Mouse (Mus musculus) megakaryocyte, embryonic 14.5 days (primary cell): Measurements from ENCODE around the gene H2afb3.

Experiments
- FLI1 ChIP-seq: IDR thresholded peaks from 2 replicates; pipeline ENCODE4 v1.6.1; 2012; ENCODE audit warnings: low read length, inconsistent platforms, mixed read lengths
- GATA1 ChIP-seq: IDR thresholded peaks from 3 replicates; pipeline ENCODE4 v1.6.1; 2012; ENCODE audit warnings: mixed read lengths, low read length, inconsistent platforms, borderline replicate concordance

DNA sequence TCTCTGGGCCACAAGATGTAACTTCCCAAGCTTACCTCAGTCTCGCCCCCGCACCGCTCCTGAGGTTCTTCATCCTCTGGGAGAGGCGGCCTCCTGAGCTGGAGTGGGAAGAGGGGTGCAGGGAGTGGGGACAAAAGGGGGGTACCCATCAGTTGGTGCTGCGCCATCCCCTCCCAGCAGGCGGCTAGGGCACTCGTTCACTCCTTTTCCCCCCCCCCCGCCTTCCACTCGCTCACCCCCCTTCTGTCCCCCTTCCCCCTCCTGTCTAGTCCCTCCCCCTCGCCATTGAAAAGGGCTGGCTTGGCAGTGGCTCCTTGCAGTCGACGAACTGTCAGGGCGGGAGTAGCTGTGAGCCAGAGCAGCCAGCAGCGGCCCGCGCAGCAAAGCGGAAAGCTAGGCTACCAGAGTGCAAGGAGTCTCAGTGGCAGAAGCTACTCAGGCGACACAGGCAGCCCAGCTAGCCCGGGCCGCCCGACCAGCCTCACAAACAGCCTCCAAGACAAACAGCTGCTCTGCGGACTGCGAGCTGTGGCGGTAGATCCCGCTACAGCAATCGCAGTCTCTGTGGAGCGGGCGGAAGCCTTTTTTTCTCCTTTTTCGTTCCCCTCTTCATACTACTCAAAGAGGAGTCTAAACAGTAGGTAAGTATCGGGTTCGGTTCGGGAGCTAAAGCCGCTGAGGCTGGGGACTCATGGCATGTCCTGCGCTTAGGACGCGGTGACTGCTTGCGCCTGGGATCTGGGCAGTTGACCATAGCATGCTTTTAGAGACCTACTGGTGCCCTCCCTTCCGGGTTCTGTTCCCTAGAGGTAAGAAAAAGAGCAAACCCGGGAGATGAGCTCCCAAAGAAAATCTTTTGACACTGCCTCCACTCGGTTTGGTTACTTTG lies 22.6 kb downstream of the H2afb3 start, which contains the start of gene Pcdh11x:
- no peak for TF ChIP-seq GATA1
- no peak for TF ChIP-seq FLI1
